Mouse (Mus musculus) embryonic facial prominence, embryonic 12.5 days (tissue): ENCODE results near the gene Tiam1. TPM values are rescaled to one million over a fixed set of nuclear protein-coding genes. Genes with fewer than 3 reads are reported as not detected.
A peak's percentile ranks its signal among the peaks of the same experiment; 100 is the strongest.

Source experiments
- ATAC-seq: fragments of 200-750 bp; cut with Nextera tagmentation; 2 replicates; pipeline ENCODE4 v1.8.0; 2017; ENCODE audit not compliant: insufficient number of reproducible peaks, insufficient read depth, low FRiP score, low TSS enrichment
- H3K27ac ChIP-seq: fragments of 300-500 bp; sonication (generic); 2 replicates; pipeline ENCODE4 v1.5.1; 2016; ENCODE audit warnings: mild to moderate bottlenecking
- H3K27me3 ChIP-seq: fragments of 300-500 bp; sonication (generic); 2 replicates; pipeline ENCODE4 v1.6.1; 2016; ENCODE audit warnings: mild to moderate bottlenecking, moderate library complexity
- H3K36me3 ChIP-seq: fragments of 300-500 bp; sonication (generic); 2 replicates; pipeline ENCODE4 v1.6.1; 2016; ENCODE audit warnings: mild to moderate bottlenecking
- H3K4me1 ChIP-seq: fragments of 300-500 bp; sonication (generic); 2 replicates; pipeline ENCODE4 v1.6.1; 2016
- H3K4me2 ChIP-seq: fragments of 300-500 bp; sonication (generic); replicated peaks from 2 replicates; pipeline ENCODE4 v1.6.1; 2016; ENCODE audit warnings: mild to moderate bottlenecking, moderate library complexity
- H3K4me3 ChIP-seq: fragments of 300-500 bp; sonication (generic); 2 replicates; pipeline ENCODE4 v1.5.1; 2016; ENCODE audit warnings: mild to moderate bottlenecking
- H3K9ac ChIP-seq: fragments of 300-500 bp; sonication (generic); 2 replicates; pipeline ENCODE4 v1.6.1; 2016; ENCODE audit warnings: mild to moderate bottlenecking, moderate library complexity
- H3K9me3 ChIP-seq: fragments of 300-500 bp; sonication (generic); 2 replicates; pipeline ENCODE4 v1.6.1; 2016; ENCODE audit warnings: mild to moderate bottlenecking, moderate library complexity
- WGBS: fragments of 180-500 bp; shearing (Covaris S2); methylation state at CpG from one replicate; pipeline ENCODE4 v1.1.7; 2016; 5-methylcytosine and 5-hydroxymethylcytosine counted together
- polyA plus RNA-seq: library from polyadenylated mRNA; unstranded; fragments of >200 nt; fragmentation: Nextera tagmentation; extraction: Ambion mirVana; gene quantifications from 2 replicates; pipeline ENCODE4 v1.2.1, GENCODE M21; 2016

The Tiam1 gene
- polyA plus RNA-seq, 1 experiment from 2014 or later, result 39.1 TPM

GRCm38 (mm10) chr16:89960186-89960878 lies 183.2 kb downstream of the Tiam1 start:
- no peaks in the 10 kb centered on the region for H3K36me3 ChIP-seq
- H3K27ac ChIP-seq, result peak overlapping the region; percentile 79
- H3K4me1 ChIP-seq, result peaks cover 17% of the 10 kb centered on the region
- H3K27me3 ChIP-seq, result no peaks in the 10 kb centered on the region
- no peaks in the 10 kb centered on the region for H3K9me3 ChIP-seq
- peak overlapping the region; percentile 55 for H3K9ac ChIP-seq
- H3K4me3 ChIP-seq, result peak overlapping the region; percentile 46
- ATAC-seq, result peak; percentile 62
- H3K4me2 ChIP-seq, result peak overlapping the region; percentile 78
- WGBS, result 1% methylated on average over 33 of the region's 33 CpGs

GRCm38 (mm10) chr16:89958982-89959381 lies 184.6 kb downstream of the Tiam1 start:
- Histone ChIP-seq H3K4me3 (no peak overlapping the region), H3K36me3 (no peaks in the 10 kb centered on the region), H3K27ac (no peak overlapping the region), H3K4me1 (peaks cover 29% of the 10 kb centered on the region), H3K9me3 (no peaks in the 10 kb centered on the region), H3K9ac (no peak overlapping the region), H3K4me2 (peak overlapping the region; percentile 78), H3K27me3 (no peaks in the 10 kb centered on the region)
- ATAC-seq, result no peak
- 38% methylated on average over 12 of the region's 12 CpGs for WGBS

GRCm38 (mm10) chr16:89958030-89958429 lies 185.5 kb downstream of the Tiam1 start:
- no peak overlapping the region for H3K9ac ChIP-seq
- no peak overlapping the region for H3K4me2 ChIP-seq
- no peak for ATAC-seq
- H3K27me3 ChIP-seq, result no peaks in the 10 kb centered on the region
- no peak overlapping the region for H3K27ac ChIP-seq
- no peak overlapping the region for H3K4me3 ChIP-seq
- 60% methylated on average over 10 of the region's 10 CpGs for WGBS
- H3K9me3 ChIP-seq, result no peaks in the 10 kb centered on the region
- peaks cover 32% of the 10 kb centered on the region for H3K4me1 ChIP-seq
- H3K36me3 ChIP-seq, result 0 out of 2 replicates have a peak, but pooled peaks cover under 1% of the 10 kb centered on the region

GRCm38 (mm10) chr16:89954525-89954924 lies 189.0 kb downstream of the Tiam1 start:
- Histone ChIP-seq H3K27ac (peak overlapping the region; percentile 60; the same call in 1 of the 2 replicates), H3K4me1 (peaks cover 33% of the 10 kb centered on the region)

GRCm38 (mm10) chr16:89954114-89954513 lies 189.5 kb downstream of the Tiam1 start:
- no peaks in the 10 kb centered on the region for H3K27me3 ChIP-seq
- peaks cover 29% of the 10 kb centered on the region for H3K4me1 ChIP-seq
- 0 out of 2 replicates have a peak, but pooled peaks cover 3% of the 10 kb centered on the region for H3K36me3 ChIP-seq
- H3K9me3 ChIP-seq, result no peaks in the 10 kb centered on the region
- H3K9ac ChIP-seq, result no peak overlapping the region
- no peak overlapping the region for H3K4me3 ChIP-seq
- no peak overlapping the region for H3K4me2 ChIP-seq
- H3K27ac ChIP-seq, result peak overlapping the region; percentile 60; the same call in 1 of the 2 replicates
- ATAC-seq, result no peak; the same call in 1 of the 2 replicates
- WGBS, result 79% methylated on average over 1 of the region's 1 CpGs

More at GRCm38 (mm10) chr16:89954525-89954924, 189.0 kb downstream of the Tiam1 start:
- peak; percentile 74; the same call in 1 of the 2 replicates for ATAC-seq
- no peak overlapping the region for H3K4me2 ChIP-seq
- WGBS, result 42% methylated on average over 8 of the region's 8 CpGs
- H3K27me3 ChIP-seq, result no peaks in the 10 kb centered on the region
- H3K36me3 ChIP-seq, result 0 out of 2 replicates have a peak, but pooled peaks cover 3% of the 10 kb centered on the region
- no peak overlapping the region for H3K4me3 ChIP-seq
- H3K9me3 ChIP-seq, result no peaks in the 10 kb centered on the region
- no peak overlapping the region for H3K9ac ChIP-seq

GRCm38 (mm10) chr16:89952821-89953220 lies 190.7 kb downstream of the Tiam1 start:
- Histone ChIP-seq H3K27me3 (no peaks in the 10 kb centered on the region), H3K9me3 (no peaks in the 10 kb centered on the region), H3K27ac (no peak overlapping the region), H3K36me3 (0 out of 2 replicates have a peak, but pooled peaks cover 3% of the 10 kb centered on the region), H3K9ac (no peak overlapping the region), H3K4me3 (no peak overlapping the region), H3K4me2 (no peak overlapping the region), H3K4me1 (peaks cover 27% of the 10 kb centered on the region)
- no peak for ATAC-seq
- 91% methylated on average over 5 of the region's 5 CpGs for WGBS

- Histone ChIP-seq H3K4me3 (no peak overlapping the region), H3K9ac (no peak overlapping the region), H3K27me3 (no peaks in the 10 kb centered on the region), H3K9me3 (no peaks in the 10 kb centered on the region), H3K4me2 (no peak overlapping the region), H3K36me3 (0 out of 2 replicates have a peak, but pooled peaks cover 3% of the 10 kb centered on the region), H3K27ac (no peak overlapping the region), H3K4me1 (peaks cover 36% of the 10 kb centered on the region)
- no peak for ATAC-seq
- WGBS, result 74% methylated on average over 8 of the region's 8 CpGs
These were observed 192.8 kb downstream of the Tiam1 start for GRCm38 (mm10) chr16:89950754-89951153.

DNA sequence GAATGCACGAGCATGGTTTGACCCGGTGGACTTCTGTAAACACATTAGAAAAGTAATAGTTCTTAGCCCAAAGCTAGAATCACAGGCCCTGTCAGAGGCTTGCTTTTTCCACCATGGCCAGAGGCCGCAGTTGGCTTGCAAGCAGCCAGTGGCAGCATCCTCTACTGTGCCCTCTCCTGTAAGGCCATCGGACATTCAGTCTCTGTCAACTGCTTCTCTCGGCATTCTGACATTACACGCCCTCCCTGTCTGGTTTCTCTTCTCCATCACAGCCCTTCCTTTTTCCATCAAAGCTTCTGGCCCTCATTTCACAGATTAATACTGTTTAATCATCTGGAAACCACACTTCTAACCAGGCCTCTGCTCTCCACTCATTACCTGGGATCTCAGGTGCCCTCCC lies 193.3 kb downstream of the Tiam1 start:
- Histone ChIP-seq H3K36me3 (0 out of 2 replicates have a peak, but pooled peaks cover 3% of the 10 kb centered on the region), H3K27ac (no peak overlapping the region), H3K27me3 (no peaks in the 10 kb centered on the region), H3K4me1 (peaks cover 42% of the 10 kb centered on the region), H3K9me3 (no peaks in the 10 kb centered on the region), H3K4me3 (no peak overlapping the region), H3K9ac (no peak overlapping the region), H3K4me2 (no peak overlapping the region)
- 72% methylated on average over 6 of the region's 6 CpGs for WGBS
- no peak for ATAC-seq

- H3K4me3 ChIP-seq, result no peak overlapping the region
- ATAC-seq, result no peak
- no peaks in the 10 kb centered on the region for H3K27me3 ChIP-seq
- H3K4me1 ChIP-seq, result peaks cover 49% of the 10 kb centered on the region
- WGBS, result 77% methylated on average over 1 of the region's 1 CpGs
- H3K9me3 ChIP-seq, result no peaks in the 10 kb centered on the region
- H3K9ac ChIP-seq, result no peak overlapping the region
- H3K4me2 ChIP-seq, result no peak overlapping the region
- H3K36me3 ChIP-seq, result 0 out of 2 replicates have a peak, but pooled peaks cover 3% of the 10 kb centered on the region
- peak overlapping the region; percentile 70; the same call in 1 of the 2 replicates for H3K27ac ChIP-seq
These were observed 195.5 kb downstream of the Tiam1 start for GRCm38 (mm10) chr16:89948040-89948439.

GRCm38 (mm10) chr16:89946816-89947215 lies 196.8 kb downstream of the Tiam1 start:
- WGBS, result 68% methylated on average over 11 of the region's 11 CpGs
- H3K4me1 ChIP-seq, result peaks cover 50% of the 10 kb centered on the region
- no peak overlapping the region for H3K27ac ChIP-seq
- H3K36me3 ChIP-seq, result no peaks in the 10 kb centered on the region
- no peak overlapping the region for H3K9ac ChIP-seq
- no peaks in the 10 kb centered on the region for H3K27me3 ChIP-seq
- H3K4me3 ChIP-seq, result no peak overlapping the region
- no peaks in the 10 kb centered on the region for H3K9me3 ChIP-seq
- H3K4me2 ChIP-seq, result no peak overlapping the region
- no peak for ATAC-seq

GRCm38 (mm10) chr16:89944604-89945283 lies 198.8 kb downstream of the Tiam1 start:
- no peaks in the 10 kb centered on the region for H3K36me3 ChIP-seq
- ATAC-seq, result no peak
- no peaks in the 10 kb centered on the region for H3K27me3 ChIP-seq
- H3K9me3 ChIP-seq, result no peaks in the 10 kb centered on the region
- H3K27ac ChIP-seq, result no peak overlapping the region
- H3K4me3 ChIP-seq, result no peak overlapping the region
- 24% methylated on average over 19 of the region's 19 CpGs for WGBS
- peaks cover 43% of the 10 kb centered on the region for H3K4me1 ChIP-seq
- H3K4me2 ChIP-seq, result peak overlapping the region; percentile 11; the same call in 1 of the 2 replicates
- H3K9ac ChIP-seq, result no peak overlapping the region
